Mouse (Mus musculus): ENCODE results near the gene C2cd4b.

The C2cd4b gene

GRCm38 (mm10) chr9:67759163-67759955 lies at the start of gene C2cd4b:
Gene C2cd4b, plus strand, starts transcription at chr9:67759437.
- DNase-seq (ENCODE audit: low read depth, low spot score), result peak; percentile 50

GRCm38 (mm10) chr9:67711051-67711877 lies 48.0 kb upstream of the C2cd4b start:
- DNase-seq (ENCODE audit: low read depth, low spot score), result no peak

- DNase-seq (ENCODE audit: low read depth, low spot score), result no peak
These were observed 47.1 kb upstream of the C2cd4b start for GRCm38 (mm10) chr9:67712146-67712545.

GRCm38 (mm10) chr9:67717081-67717480 lies 42.2 kb upstream of the C2cd4b start:
- DNase-seq (ENCODE audit: low read depth, low spot score), result peak; percentile 82

GRCm38 (mm10) chr9:67718596-67718995 lies 40.6 kb upstream of the C2cd4b start:
- no peak for DNase-seq (ENCODE audit: low read depth, low spot score)

- DNase-seq (ENCODE audit: low read depth, low spot score), result no peak
These were observed 39.1 kb upstream of the C2cd4b start for GRCm38 (mm10) chr9:67720150-67720549.

- peak; percentile 45 for DNase-seq (ENCODE audit: low read depth, low spot score)
These were observed 36.9 kb upstream of the C2cd4b start for GRCm38 (mm10) chr9:67722378-67722777.

- no peak for DNase-seq (ENCODE audit: low read depth, low spot score)
These were observed 34.0 kb upstream of the C2cd4b start for GRCm38 (mm10) chr9:67725196-67725595.

- no peak for DNase-seq (ENCODE audit: low read depth, low spot score)
These were observed 25.5 kb upstream of the C2cd4b start for GRCm38 (mm10) chr9:67733716-67734115.

GRCm38 (mm10) chr9:67735426-67735825 lies 23.8 kb upstream of the C2cd4b start:
- DNase-seq (ENCODE audit: low read depth, low spot score), result peak; percentile 40

- DNase-seq (ENCODE audit: low read depth, low spot score), result peak; percentile 27
These were observed 18.0 kb upstream of the C2cd4b start for GRCm38 (mm10) chr9:67741256-67741655.

GRCm38 (mm10) chr9:67753411-67754182 lies 5.6 kb upstream of the C2cd4b start:
- no peak for DNase-seq (ENCODE audit: low read depth, low spot score)

- no peak for DNase-seq (ENCODE audit: low read depth, low spot score)
These were observed 4.5 kb upstream of the C2cd4b start for GRCm38 (mm10) chr9:67754713-67755112.

GRCm38 (mm10) chr9:67758686-67759085 lies 551 bp upstream of the C2cd4b start:
- DNase-seq (ENCODE audit: low read depth, low spot score), result peak; percentile 58

GRCm38 (mm10) chr9:67759956-67760764 lies 923 bp downstream of the C2cd4b start:
- DNase-seq (ENCODE audit: low read depth, low spot score), result peak; percentile 18

GRCm38 (mm10) chr9:67760991-67761390 lies 1.8 kb downstream of the C2cd4b start:
- DNase-seq (ENCODE audit: low read depth, low spot score), result no peak

- DNase-seq (ENCODE audit: low read depth, low spot score), result no peak
These were observed 4.1 kb downstream of the C2cd4b start for GRCm38 (mm10) chr9:67763326-67763725.

- DNase-seq (ENCODE audit: low read depth, low spot score), result no peak
These were observed 7.2 kb downstream of the C2cd4b start for GRCm38 (mm10) chr9:67766405-67766804.

GRCm38 (mm10) chr9:67766948-67767347 lies 7.7 kb downstream of the C2cd4b start:
- no peak for DNase-seq (ENCODE audit: low read depth, low spot score)

GRCm38 (mm10) chr9:67768843-67769242 lies 9.6 kb downstream of the C2cd4b start:
- DNase-seq (ENCODE audit: low read depth, low spot score), result peak; percentile 15

GRCm38 (mm10) chr9:67769401-67769800 lies 10.2 kb downstream of the C2cd4b start:
- DNase-seq (ENCODE audit: low read depth, low spot score), result no peak
